Mouse (Mus musculus): ENCODE measurements at regions not wholly inside any gene's neighbourhood (a gene's known extent, or its start where the extent isn't known, plus 50 kb on each side); places are given as distances from the start of the nearest gene placed in this dataset.
"Not testable (repeated sequence)": the region's sequence is repeated elsewhere in the genome, so short reads cannot be mapped to it uniquely, and the experiment has no call there.

GRCm38 (mm10) chr12:107154668-107155067 is 333.8 kb upstream of the 3110018I06Rik start:
- no peak for DNase-seq (ENCODE audit: low spot score in 2 of 2)

GRCm38 (mm10) chr12:107156791-107157428 is 331.5 kb upstream of the 3110018I06Rik start:
- no peak for DNase-seq (ENCODE audit: low spot score in 2 of 2)

DNA sequence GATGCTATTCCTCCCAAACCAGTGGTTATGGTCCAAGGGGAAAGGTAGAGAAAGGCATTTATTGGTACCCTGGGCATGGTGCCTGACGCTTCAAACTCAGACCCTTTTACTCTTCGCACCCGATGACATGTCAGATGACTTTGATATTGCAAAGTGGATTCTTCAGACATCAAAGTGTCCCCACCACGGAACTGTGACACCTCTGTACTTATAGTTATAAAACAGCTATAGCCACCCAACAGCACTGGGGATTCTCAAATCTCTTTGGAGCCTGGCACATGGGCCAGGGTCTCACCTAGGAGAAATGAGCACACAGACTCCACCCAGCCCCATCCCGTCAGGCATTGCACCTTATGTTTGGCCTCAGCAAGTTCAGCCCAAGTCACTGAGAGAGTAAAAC is 329.3 kb upstream of the 3110018I06Rik start:
- no peak for DNase-seq (ENCODE audit: low spot score in 2 of 2)

DNA sequence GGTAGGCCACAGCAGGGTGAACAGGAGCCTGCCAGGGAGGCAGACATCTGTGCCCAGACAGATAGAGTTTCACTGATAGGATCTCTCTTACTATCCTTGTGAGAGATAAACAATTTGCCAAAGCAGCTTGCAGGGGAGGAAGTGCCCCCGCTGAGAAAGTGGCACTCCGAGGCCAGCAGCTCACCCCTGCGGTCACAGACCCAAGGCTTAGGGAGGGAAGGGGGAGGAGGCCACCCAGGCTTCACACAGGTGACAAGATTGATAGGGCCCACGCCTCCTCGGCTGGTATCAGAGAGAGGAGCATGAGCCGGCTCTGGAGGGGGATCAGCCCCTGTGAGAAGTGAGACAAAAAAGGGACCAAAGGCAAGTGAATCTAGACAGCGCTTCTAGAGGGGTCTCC is 328.3 kb upstream of the 3110018I06Rik start:
- no peak for DNase-seq (ENCODE audit: low spot score in 2 of 2)

- no peak for DNase-seq (ENCODE audit: low spot score in 2 of 2)
Observed at GRCm38 (mm10) chr12:107160628-107161027, 327.8 kb upstream of the 3110018I06Rik start.

GRCm38 (mm10) chr12:107170926-107171325 is 317.5 kb upstream of the 3110018I06Rik start:
- DNase-seq (ENCODE audit: low spot score in 2 of 2) = no peak

GRCm38 (mm10) chr12:107171676-107172075 is 316.8 kb upstream of the 3110018I06Rik start:
- no peak for DNase-seq (ENCODE audit: low spot score in 2 of 2)

DNA sequence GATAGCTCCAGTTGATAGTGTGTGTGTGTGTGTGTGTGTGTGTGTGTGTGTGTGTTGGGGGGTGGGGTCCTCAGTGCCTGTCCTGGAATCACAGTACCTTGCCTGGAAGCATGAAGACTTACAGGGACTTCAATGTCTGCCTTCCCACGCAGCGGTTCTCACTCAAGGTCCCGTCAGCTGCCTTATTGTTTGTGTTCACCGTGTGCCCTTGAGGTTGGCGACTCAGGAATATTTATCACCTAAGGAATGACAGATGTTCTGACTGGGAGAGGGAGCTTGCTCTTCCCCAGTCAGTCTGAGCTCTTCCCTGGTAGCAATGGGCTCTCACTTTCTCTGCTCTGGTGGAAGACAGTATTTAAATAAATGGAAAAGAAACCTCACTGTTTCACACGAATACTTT is 309.8 kb upstream of the 3110018I06Rik start:
- DNase-seq (ENCODE audit: low spot score in 2 of 2) = no peak

DNA sequence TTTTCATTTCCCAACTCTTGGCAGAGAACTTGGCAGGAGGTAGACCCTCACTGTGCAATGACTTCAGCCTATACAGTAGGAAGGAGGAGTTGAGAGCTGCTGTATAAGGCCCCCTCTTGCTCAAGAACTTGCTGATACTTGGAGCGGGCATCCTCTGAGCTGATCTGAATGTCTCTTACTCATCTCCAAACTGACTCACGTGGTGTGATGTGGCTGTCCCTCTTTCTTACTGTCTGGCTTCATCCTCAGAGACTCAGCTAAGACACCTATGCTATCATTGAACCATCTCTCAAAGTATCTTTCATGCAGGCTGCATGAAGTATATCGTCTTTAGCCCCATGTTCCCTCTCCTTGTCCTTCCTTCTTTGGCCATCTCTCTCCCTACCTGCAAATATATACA is 307.9 kb upstream of the 3110018I06Rik start:
- no peak for DNase-seq (ENCODE audit: low spot score in 2 of 2)

DNA sequence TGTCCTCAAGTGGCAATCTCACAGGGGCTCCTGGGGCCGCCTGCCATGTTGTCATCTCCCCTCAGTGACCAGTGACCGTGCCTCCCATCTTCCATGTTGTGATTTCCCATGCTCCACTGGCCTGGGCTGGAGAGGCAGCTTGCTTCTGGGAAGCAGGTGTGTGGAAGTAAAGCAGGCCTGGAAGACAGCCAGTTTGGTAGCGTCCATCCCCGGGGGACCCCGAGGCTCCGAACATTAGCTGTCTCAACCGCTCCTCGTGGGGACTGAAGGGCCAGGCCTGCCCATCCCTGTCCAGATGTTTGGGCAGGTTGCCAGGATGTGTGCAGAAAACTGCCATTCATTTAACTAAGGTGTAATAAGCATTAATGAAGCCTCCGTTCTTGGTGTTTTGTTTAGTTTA is 307.1 kb upstream of the 3110018I06Rik start:
- no peak for DNase-seq (ENCODE audit: low spot score in 2 of 2)

GRCm38 (mm10) chr12:107182091-107182655 is 306.3 kb upstream of the 3110018I06Rik start:
- no peak for DNase-seq (ENCODE audit: low spot score in 2 of 2)

DNA sequence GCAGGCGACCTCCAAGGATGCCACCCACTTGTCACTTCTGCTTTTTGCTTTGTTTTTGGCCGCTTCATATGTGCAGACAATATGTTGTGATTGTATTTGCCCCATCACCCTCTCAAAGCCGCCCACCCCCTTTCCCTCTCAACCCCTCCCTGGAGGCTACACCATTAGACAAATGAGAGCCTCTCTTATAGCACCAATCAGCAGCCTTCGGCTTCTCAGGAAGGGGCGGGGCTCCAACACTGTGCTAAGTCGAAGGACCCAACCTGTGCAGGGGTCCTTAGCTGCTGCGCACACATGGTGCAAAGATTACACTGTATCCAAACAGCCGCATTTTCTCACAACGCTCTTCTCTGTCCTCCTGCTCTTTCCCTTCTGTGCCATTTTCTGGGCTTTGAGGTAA is 305.1 kb upstream of the 3110018I06Rik start:
- DNase-seq (ENCODE audit: low spot score in 2 of 2) = no peak

DNA sequence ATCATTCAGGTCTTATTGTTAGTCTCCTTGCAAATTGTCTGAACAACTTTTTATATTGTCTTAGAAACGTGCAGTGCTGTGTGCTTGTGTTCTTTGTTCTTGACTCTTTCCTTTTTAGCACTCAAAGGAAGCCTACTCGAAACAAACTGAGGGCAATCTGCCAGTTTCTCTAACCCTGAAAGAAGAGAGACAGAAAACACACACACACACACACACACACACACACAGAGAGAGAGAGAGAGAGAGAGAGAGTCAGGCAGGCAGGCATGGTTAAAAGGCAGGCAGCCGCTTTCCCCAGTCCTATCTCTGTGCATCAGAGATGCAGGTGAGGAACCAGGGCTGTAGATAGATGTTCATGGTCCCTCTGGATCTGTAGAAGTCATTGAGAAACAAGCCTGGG is 304.0 kb upstream of the 3110018I06Rik start:
- DNase-seq (ENCODE audit: low spot score in 2 of 2) = peak in 1 of 2 experiments; percentile 39

- DNase-seq (ENCODE audit: low spot score in 2 of 2) = no peak
Observed at GRCm38 (mm10) chr12:107186361-107186760, 302.1 kb upstream of the 3110018I06Rik start.

- DNase-seq (ENCODE audit: low spot score in 2 of 2) = no peak
Observed at GRCm38 (mm10) chr12:107188055-107188454, 300.4 kb upstream of the 3110018I06Rik start.

DNA sequence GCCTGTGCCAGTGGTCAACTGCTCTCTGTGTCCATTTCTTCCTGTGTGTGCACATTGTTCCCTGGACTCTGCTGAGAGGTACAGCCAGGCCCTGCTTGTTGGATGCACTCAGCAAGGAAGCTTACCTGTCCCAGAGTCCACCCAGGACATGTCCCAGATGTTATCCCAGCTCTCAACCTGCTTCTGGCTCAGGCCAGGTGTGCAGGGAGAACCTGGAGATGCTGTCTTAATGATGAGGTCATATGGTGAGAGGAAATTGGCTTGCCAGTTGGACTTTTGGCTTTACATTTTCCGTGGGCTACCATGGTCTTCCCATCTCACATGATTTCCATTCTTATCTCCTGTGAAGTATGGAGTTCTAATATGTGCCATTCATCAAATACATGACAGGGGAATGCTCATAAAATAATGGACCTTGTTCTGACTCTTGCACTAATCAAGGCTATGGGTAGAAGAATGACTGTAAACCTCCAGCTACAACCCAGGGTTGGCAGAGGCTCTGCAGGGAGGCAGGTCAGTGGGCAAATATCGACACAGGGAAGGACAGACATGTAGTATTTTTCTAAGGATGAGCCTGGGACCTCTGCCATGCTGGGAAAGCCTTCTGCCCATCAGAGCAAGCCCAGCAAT is 289.9 kb upstream of the 3110018I06Rik start:
- no peak for DNase-seq (ENCODE audit: low spot score in 2 of 2)

- DNase-seq (ENCODE audit: low spot score in 2 of 2) = no peak
Observed at GRCm38 (mm10) chr12:107200903-107201302, 287.5 kb upstream of the 3110018I06Rik start.

- not testable (repeated sequence) for DNase-seq (ENCODE audit: low spot score in 2 of 2)
Observed at GRCm38 (mm10) chr12:107208826-107209225, 279.6 kb upstream of the 3110018I06Rik start.

DNA sequence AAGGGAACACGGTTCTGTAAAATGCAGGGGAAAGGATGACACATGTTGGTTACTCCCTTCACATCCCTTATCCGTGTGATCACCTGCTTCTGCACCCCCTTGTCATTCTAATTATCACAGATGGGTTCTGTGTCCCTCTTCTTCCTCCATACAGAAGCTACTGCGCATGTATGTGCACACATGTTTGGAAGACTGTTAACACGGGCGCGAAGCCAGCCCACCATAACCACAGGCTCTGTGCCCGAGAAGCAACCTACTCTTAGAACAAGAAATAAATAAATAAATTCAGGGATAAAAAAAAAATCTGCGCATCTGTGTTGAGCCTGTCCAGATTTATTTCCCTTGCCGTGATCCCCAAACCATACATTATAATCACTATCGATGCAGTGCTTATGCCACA is 275.6 kb upstream of the 3110018I06Rik start:
- DNase-seq (ENCODE audit: low spot score in 2 of 2) = peak in 1 of 2 experiments; percentile 36

DNA sequence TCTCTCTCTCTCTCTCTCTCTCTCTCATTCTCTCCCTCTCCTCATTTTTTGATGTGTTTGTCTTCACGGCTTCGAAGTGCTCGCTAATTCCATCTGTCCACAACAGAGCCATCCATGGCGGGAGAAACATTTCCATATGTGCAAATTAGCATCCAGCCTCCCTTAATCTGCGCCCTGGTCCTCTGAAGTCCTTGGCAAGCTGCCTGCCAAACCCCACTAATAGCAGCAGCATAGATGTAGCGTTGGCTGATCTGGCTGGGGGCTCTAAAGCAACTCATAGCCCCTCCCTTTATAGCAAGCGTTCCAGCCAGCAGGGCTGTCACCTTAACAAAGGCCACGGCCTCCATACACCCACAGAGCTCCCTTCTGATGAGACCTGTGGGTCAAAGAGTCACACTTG is 272.3 kb upstream of the 3110018I06Rik start:
- DNase-seq (ENCODE audit: low spot score in 2 of 2) = no peak

DNA sequence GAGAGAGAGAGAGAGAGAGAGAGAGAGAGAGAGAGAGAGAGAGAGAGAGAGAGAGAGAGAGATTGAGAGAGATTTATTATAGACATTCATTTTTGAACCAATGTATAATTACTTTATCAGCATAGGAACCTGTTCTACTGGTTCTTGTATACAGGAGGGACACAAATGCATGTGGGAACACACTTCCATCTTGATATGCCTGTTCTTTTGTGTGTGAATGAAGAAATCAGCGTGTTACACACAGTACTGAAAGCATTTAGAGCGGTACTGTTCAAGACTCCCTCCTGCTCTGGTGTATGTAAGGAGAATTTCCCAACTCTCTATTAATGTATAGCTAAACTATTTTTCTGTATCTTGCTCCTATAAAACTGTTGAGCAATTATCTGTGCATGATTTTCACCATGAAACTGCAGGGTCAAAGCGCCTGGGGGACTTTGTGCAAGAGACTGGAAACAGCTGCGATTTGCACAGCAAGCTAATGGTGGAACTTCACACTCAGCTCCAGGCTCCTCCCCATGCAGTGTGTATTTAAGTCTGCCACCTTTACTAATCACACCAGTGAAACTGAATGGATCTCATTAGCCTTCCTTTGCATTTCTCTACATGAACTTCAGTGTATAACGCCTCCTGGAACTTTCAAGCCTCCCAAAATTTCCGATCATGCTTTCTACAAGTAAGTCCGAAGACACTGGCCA is 267.0 kb upstream of the 3110018I06Rik start:
- no peak for DNase-seq (ENCODE audit: low spot score in 2 of 2)

GRCm38 (mm10) chr12:107222106-107222505 is 266.3 kb upstream of the 3110018I06Rik start:
- DNase-seq (ENCODE audit: low spot score in 2 of 2) = no peak

- DNase-seq (ENCODE audit: low spot score in 2 of 2) = no peak
Observed at GRCm38 (mm10) chr12:107230097-107230496, 258.3 kb upstream of the 3110018I06Rik start.
